Mouse (Mus musculus): ENCODE measurements at regions not wholly inside any gene's neighbourhood (a gene's known extent, or its start where the extent isn't known, plus 50 kb on each side); places are given as distances from the start of the nearest gene placed in this dataset.
A peak's percentile ranks its signal among the peaks of the same experiment; 100 is the strongest.

GRCm38 (mm10) chr9:115651708-115652107 is 257.5 kb upstream of the Gadl1 start:
- Histone ChIP-seq H3K4me3 (ENCODE audit: control insufficient read depth, low read depth, low read length) (no peak overlapping the region), H3K27ac (ENCODE audit: control insufficient read depth, insufficient read depth, low read depth, low read length) (no peak overlapping the region), H3K36me3 (ENCODE audit: control insufficient read depth, insufficient read depth, low read length) (no peaks in the 10 kb centered on the region), H3K4me1 (ENCODE audit: control insufficient read depth, insufficient read depth, low read length) (no peaks in the 10 kb centered on the region), H3K27me3 (ENCODE audit: control insufficient read depth, insufficient read depth, low read length) (no peaks in the 10 kb centered on the region)
- no peak for TF ChIP-seq CTCF (IDR thresholded peaks at IDR 0.05; ENCODE audit: control insufficient read depth, insufficient read depth, insufficient replicate concordance, low read depth, low read length)
- no peak for TF ChIP-seq POLR2A (IDR thresholded peaks at IDR 0.05; ENCODE audit: control insufficient read depth, low read depth, low read length)

DNA sequence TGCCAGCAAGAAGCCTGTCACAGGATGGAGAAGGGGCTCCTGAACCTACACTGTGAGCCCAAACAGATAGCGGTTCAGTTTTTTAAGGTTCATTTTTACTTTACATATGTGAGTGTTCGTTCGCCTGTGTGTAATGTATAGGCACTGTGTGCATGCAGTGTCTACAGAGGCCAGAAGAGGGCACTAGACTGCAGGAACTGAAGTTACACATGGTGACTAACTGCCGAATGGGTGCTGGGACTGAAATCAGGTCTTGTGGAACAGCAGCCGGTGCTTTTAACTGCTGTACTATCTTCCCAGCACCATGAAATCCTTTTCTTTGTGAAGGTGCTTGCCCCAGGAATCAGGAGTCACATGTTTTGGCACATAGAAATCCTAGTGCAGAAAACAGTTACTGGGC is 256.1 kb upstream of the Gadl1 start:
- H3K4me1 ChIP-seq (ENCODE audit: control insufficient read depth, insufficient read depth, low read length) = no peaks in the 10 kb centered on the region
- no peak overlapping the region for H3K4me3 ChIP-seq (ENCODE audit: control insufficient read depth, low read depth, low read length)
- H3K27me3 ChIP-seq (ENCODE audit: control insufficient read depth, insufficient read depth, low read length) = no peaks in the 10 kb centered on the region
- TF ChIP-seq CTCF (IDR thresholded peaks at IDR 0.05; ENCODE audit: control insufficient read depth, insufficient read depth, insufficient replicate concordance, low read depth, low read length) (peak; percentile 43; the same call in 1 of the 2 replicates), POLR2A (IDR thresholded peaks at IDR 0.05; ENCODE audit: control insufficient read depth, low read depth, low read length) (no peak)
- no peak overlapping the region for H3K27ac ChIP-seq (ENCODE audit: control insufficient read depth, insufficient read depth, low read depth, low read length)
- H3K36me3 ChIP-seq (ENCODE audit: control insufficient read depth, insufficient read depth, low read length) = no peaks in the 10 kb centered on the region

DNA sequence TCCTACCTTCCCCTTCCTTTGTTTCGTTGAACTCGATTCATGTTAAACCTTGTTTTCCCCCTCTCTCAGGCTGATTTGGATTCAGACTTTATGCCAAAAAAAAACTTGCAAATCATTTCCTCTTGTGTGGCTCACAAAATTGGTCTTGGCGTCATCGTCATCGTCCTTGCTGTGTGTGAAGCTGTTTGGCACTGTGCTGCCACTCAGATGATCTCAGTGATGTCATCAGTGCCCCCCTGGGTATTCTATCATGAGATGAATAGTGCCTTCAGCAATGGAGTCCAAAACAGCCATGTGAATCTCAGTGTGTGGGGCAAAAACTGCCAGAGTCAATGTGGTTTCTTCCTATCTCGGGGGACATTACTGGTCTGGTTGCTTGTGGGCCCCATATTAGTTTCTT is 254.3 kb upstream of the Gadl1 start:
- no peak for TF ChIP-seq POLR2A (IDR thresholded peaks at IDR 0.05; ENCODE audit: control insufficient read depth, low read depth, low read length)
- no peak for TF ChIP-seq CTCF (IDR thresholded peaks at IDR 0.05; ENCODE audit: control insufficient read depth, insufficient read depth, insufficient replicate concordance, low read depth, low read length)
- H3K27ac ChIP-seq (ENCODE audit: control insufficient read depth, insufficient read depth, low read depth, low read length) = no peak overlapping the region
- H3K4me3 ChIP-seq (ENCODE audit: control insufficient read depth, low read depth, low read length) = no peak overlapping the region
- H3K27me3 ChIP-seq (ENCODE audit: control insufficient read depth, insufficient read depth, low read length) = no peaks in the 10 kb centered on the region
- H3K4me1 ChIP-seq (ENCODE audit: control insufficient read depth, insufficient read depth, low read length) = no peaks in the 10 kb centered on the region; the same call in 1 of the 2 replicates
- no peaks in the 10 kb centered on the region for H3K36me3 ChIP-seq (ENCODE audit: control insufficient read depth, insufficient read depth, low read length)

DNA sequence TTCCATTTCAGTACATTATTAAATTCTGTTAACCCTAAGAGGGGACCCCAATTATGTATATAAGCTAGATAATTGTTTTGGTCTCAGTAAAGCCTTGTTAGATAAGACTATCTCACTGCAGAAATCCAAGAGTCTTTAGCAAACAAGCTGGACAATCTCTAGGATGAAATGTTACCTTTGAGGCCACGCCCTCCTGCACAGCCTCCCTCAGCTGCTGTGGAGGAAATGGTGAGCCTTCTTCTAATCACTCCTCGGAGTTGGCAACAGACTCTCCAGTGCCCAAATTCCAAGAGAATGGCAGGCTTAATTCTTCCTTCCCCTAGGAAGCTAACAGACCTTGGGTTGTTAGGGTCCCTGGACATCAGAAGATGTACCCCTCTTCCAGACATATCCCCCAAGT is 252.7 kb upstream of the Gadl1 start:
- H3K36me3 ChIP-seq (ENCODE audit: control insufficient read depth, insufficient read depth, low read length) = no peaks in the 10 kb centered on the region
- no peaks in the 10 kb centered on the region for H3K27me3 ChIP-seq (ENCODE audit: control insufficient read depth, insufficient read depth, low read length)
- no peak for TF ChIP-seq POLR2A (IDR thresholded peaks at IDR 0.05; ENCODE audit: control insufficient read depth, low read depth, low read length)
- H3K4me1 ChIP-seq (ENCODE audit: control insufficient read depth, insufficient read depth, low read length) = no peaks in the 10 kb centered on the region; the same call in 1 of the 2 replicates
- H3K4me3 ChIP-seq (ENCODE audit: control insufficient read depth, low read depth, low read length) = no peak overlapping the region
- no peak overlapping the region for H3K27ac ChIP-seq (ENCODE audit: control insufficient read depth, insufficient read depth, low read depth, low read length)

DNA sequence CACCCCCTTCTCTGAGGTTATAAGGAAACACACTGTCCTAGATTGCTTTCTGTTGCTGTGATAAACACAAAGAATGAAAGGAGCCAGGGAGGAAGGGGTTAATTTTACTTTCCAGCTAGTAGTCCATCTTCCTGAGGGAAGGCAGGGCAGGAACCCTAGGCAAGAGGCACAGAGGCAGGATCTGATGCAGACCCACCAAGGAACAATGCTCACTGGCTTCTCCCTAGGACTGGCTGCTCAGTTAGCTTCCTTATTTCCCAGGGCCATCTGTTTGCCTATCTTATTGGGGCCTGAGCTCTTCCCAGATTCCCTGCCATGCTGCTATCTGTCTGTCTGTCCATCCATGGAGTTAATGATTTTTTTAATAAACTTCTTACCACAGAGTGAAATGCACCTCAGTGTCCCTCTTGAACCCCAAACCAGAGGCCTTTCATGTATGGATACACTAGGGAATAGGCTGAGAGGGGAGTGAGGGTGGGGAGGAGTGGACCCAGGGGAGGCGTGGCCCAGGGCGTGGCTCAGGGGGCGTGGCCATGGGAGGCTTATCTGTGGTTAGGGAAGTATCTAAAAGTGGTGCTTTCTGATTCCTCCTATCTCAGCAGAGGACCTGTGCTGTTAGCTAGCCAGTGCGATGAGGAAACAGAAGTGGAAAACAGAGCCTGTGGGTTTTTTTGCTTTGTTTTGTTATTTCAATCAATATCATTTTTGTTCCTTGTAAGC is 252.1 kb upstream of the Gadl1 start:
- TF ChIP-seq POLR2A (IDR thresholded peaks at IDR 0.05; ENCODE audit: control insufficient read depth, low read depth, low read length) = no peak
- no peak for TF ChIP-seq CTCF (IDR thresholded peaks at IDR 0.05; ENCODE audit: control insufficient read depth, insufficient read depth, insufficient replicate concordance, low read depth, low read length)
- no peaks in the 10 kb centered on the region for H3K27me3 ChIP-seq (ENCODE audit: control insufficient read depth, insufficient read depth, low read length)

DNA sequence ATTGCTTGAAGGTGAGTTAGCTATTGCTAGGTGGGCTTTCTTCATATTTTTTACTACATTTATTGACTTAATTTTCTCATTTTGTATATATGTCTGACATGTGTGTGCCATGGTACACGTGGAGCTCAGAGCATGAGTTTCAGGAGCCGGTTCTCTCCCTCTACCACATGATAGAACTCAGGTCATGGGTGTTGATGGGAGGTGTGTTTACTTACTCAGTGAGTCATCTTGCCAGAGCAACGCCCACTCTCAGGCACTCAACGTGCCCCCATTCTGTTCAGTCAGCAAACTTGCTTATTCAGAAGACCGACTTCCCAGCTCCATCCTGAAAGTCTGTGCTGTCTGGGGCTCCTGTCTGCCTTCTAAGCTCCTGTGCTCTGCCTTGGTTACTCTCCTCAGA is 250.8 kb upstream of the Gadl1 start:
- Histone ChIP-seq H3K4me3 (ENCODE audit: control insufficient read depth, low read depth, low read length) (no peak overlapping the region), H3K4me1 (ENCODE audit: control insufficient read depth, insufficient read depth, low read length) (no peaks in the 10 kb centered on the region; the same call in 1 of the 2 replicates), H3K27ac (ENCODE audit: control insufficient read depth, insufficient read depth, low read depth, low read length) (no peak overlapping the region), H3K36me3 (ENCODE audit: control insufficient read depth, insufficient read depth, low read length) (no peaks in the 10 kb centered on the region), H3K27me3 (ENCODE audit: control insufficient read depth, insufficient read depth, low read length) (no peaks in the 10 kb centered on the region)
- TF ChIP-seq POLR2A (IDR thresholded peaks at IDR 0.05; ENCODE audit: control insufficient read depth, low read depth, low read length) (no peak), CTCF (IDR thresholded peaks at IDR 0.05; ENCODE audit: control insufficient read depth, insufficient read depth, insufficient replicate concordance, low read depth, low read length) (no peak)

More for the DNA sequence above, 252.1 kb upstream of the Gadl1 start:
- Histone ChIP-seq H3K4me3 (ENCODE audit: control insufficient read depth, low read depth, low read length) (no peak overlapping the region), H3K4me1 (ENCODE audit: control insufficient read depth, insufficient read depth, low read length) (no peaks in the 10 kb centered on the region; the same call in 1 of the 2 replicates), H3K27ac (ENCODE audit: control insufficient read depth, insufficient read depth, low read depth, low read length) (no peak overlapping the region), H3K36me3 (ENCODE audit: control insufficient read depth, insufficient read depth, low read length) (no peaks in the 10 kb centered on the region)

- Histone ChIP-seq H3K4me1 (ENCODE audit: control insufficient read depth, insufficient read depth, low read length) (no peaks in the 10 kb centered on the region; the same call in 1 of the 2 replicates), H3K36me3 (ENCODE audit: control insufficient read depth, insufficient read depth, low read length) (no peaks in the 10 kb centered on the region), H3K4me3 (ENCODE audit: control insufficient read depth, low read depth, low read length) (no peak overlapping the region), H3K27ac (ENCODE audit: control insufficient read depth, insufficient read depth, low read depth, low read length) (no peak overlapping the region), H3K27me3 (ENCODE audit: control insufficient read depth, insufficient read depth, low read length) (no peaks in the 10 kb centered on the region)
- TF ChIP-seq POLR2A (IDR thresholded peaks at IDR 0.05; ENCODE audit: control insufficient read depth, low read depth, low read length) (no peak), CTCF (IDR thresholded peaks at IDR 0.05; ENCODE audit: control insufficient read depth, insufficient read depth, insufficient replicate concordance, low read depth, low read length) (no peak)
Observed at GRCm38 (mm10) chr9:115660371-115660770, 248.9 kb upstream of the Gadl1 start.
